ENCODE assay signal across 8 mouse cellular contexts in the genomic region with DNA sequence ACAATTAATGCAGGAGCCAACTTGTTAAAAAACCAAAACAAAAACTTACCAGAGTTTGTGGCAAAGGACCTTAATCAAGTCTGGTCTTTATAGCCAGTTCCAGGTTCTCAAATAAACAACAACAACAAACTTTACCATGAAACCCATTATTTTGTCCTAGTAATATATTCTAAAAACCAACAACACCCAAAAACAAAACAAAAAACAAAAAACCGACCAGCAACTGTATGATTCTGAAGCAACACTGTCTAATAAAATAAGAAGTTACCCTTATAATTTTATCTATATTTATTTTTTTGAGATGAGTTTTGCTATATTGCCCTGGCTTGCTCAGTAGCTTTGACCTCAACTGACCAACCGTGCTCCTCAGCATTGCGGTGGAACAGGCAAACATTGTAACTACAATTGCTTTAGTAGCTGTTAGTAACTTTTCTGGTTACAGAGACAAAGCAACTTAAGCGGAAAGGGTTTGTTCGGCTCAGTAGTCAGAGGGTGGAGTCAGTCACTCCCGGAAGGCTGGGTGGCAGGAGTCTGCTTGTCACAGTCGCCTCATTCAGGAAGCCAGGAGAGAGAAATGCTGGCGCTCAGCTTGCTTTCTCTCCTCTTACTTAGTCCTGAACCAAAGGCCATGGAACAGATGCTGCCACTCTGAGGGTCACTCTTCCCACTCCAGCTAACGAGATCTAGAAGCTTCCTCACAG. TPM values are rescaled to one million over a fixed set of nuclear protein-coding genes. Genes with fewer than 3 reads are reported as not detected.
DNase-seq lines count a peak whose midpoint lies in the region; ATAC-seq lines count a peak whose summit lies in the region.

No protein-coding gene starts in this region.

- DNase-seq in forebrain, embryonic 14.5 days (ENCODE audit: low spot score): peak; percentile 3
- DNase-seq in forebrain, embryonic 11.5 days (ENCODE audit: low spot score): no peak
- peak; percentile 60 for DNase-seq in c-Kit-positive CD71-positive TER-119-positive erythroid progenitor cells, embryonic 14.5 days (ENCODE audit: low spot score)
- peak; percentile 23 to 51 for DNase-seq in kidney, postnatal 4 days
- DNase-seq in retina, embryonic 14.5 days (ENCODE audit: low spot score): peak; percentile 21
- DNase-seq in urinary bladder, postnatal 25 days (ENCODE audit: low spot score): no peak
- DNase-seq in cerebellum, adult 8-10 months: no peak
- no peak for DNase-seq in urinary bladder, postnatal 4 days (ENCODE audit: low spot score in 2 of 2)

- ATAC-seq in forebrain, embryonic 14.5 days: no peak
- no peak for ATAC-seq in forebrain, embryonic 11.5 days (replicated peaks; ENCODE audit: low FRiP score)

- no peak overlapping the region for H3K4me2 ChIP-seq in forebrain, embryonic 14.5 days (ENCODE audit: low read length)
- H3K4me2 ChIP-seq in forebrain, embryonic 11.5 days (ENCODE audit: low read depth, low read length, severe bottlenecking): no peak overlapping the region

- H3K27me3 ChIP-seq in forebrain, embryonic 14.5 days (replicated peaks; ENCODE audit: control insufficient read depth, insufficient read depth, low read length): no peaks in the 10 kb centered on the region
- H3K27me3 ChIP-seq in forebrain, embryonic 11.5 days (ENCODE audit: control insufficient read depth, insufficient read depth, low read length): no peaks in the 10 kb centered on the region

- peaks cover 8% of the 10 kb centered on the region; the same call in 1 of the 2 replicates for H3K4me1 ChIP-seq in forebrain, embryonic 14.5 days (ENCODE audit: control insufficient read depth, insufficient read depth, low read length)
- H3K4me1 ChIP-seq in forebrain, embryonic 11.5 days (replicated peaks; ENCODE audit: control insufficient read depth, insufficient read depth, low read length): 0 out of 2 replicates have a peak, but pooled peaks cover 2% of the 10 kb centered on the region

- 44% methylated on average over 9 of the region's 9 CpGs for WGBS in forebrain, embryonic 14.5 days
- WGBS in forebrain, embryonic 11.5 days: 46% methylated on average over 9 of the region's 9 CpGs

- no peaks in the 10 kb centered on the region for H3K9me3 ChIP-seq in forebrain, embryonic 14.5 days (replicated peaks; ENCODE audit: control insufficient read depth, low read length)
- no peaks in the 10 kb centered on the region for H3K9me3 ChIP-seq in forebrain, embryonic 11.5 days (ENCODE audit: control insufficient read depth, low read length)

- H3K36me3 ChIP-seq in forebrain, embryonic 14.5 days (ENCODE audit: control insufficient read depth, insufficient read depth, low read length): no peaks in the 10 kb centered on the region
- H3K36me3 ChIP-seq in forebrain, embryonic 11.5 days (ENCODE audit: control insufficient read depth, insufficient read depth, low read length): no peaks in the 10 kb centered on the region

- no peak overlapping the region for H3K27ac ChIP-seq in forebrain, embryonic 14.5 days (ENCODE audit: low read depth, low read length)
- H3K27ac ChIP-seq in forebrain, embryonic 11.5 days (ENCODE audit: low read depth, low read length): no peak overlapping the region

- H3K9ac ChIP-seq in forebrain, embryonic 14.5 days (ENCODE audit: low read length): no peak overlapping the region
- no peak overlapping the region for H3K9ac ChIP-seq in forebrain, embryonic 11.5 days (ENCODE audit: low read length)

- no peak overlapping the region for H3K4me3 ChIP-seq in forebrain, embryonic 14.5 days (ENCODE audit: low read depth, low read length)
- H3K4me3 ChIP-seq in forebrain, embryonic 11.5 days (ENCODE audit: low read depth, low read length): no peak overlapping the region

RNA-seq across cellular contexts. Expression of gene Slc22a5, which starts 1.4 kb away (rescaled TPM):
- polyA plus RNA-seq in forebrain, embryonic 14.5 days (2014; fragmentation: Nextera tagmentation; extraction: Ambion mirVana): 11.1 TPM in 2 replicates
- 7.1 TPM in 2 replicates for polyA plus RNA-seq in forebrain, embryonic 11.5 days (2014; fragmentation: Nextera tagmentation; extraction: Ambion mirVana)

RNA-seq across cellular contexts. Expression of gene Gm12216, which starts 33.8 kb away (rescaled TPM):
- not detected in 2 replicates for polyA plus RNA-seq in forebrain, embryonic 14.5 days (2014; fragmentation: Nextera tagmentation; extraction: Ambion mirVana)
- polyA plus RNA-seq in forebrain, embryonic 11.5 days (2014; fragmentation: Nextera tagmentation; extraction: Ambion mirVana): not detected in 2 replicates

Comparison
In these comparisons a context has a peak if more than half of its experiments do, and no peak if none do; other contexts are left out.
1. DNase-seq: peak in forebrain, embryonic 14.5 days (single experiment), c-Kit-positive CD71-positive TER-119-positive erythroid progenitor cells, embryonic 14.5 days (single experiment), kidney, postnatal 4 days (2 of 2) and retina, embryonic 14.5 days (single experiment); none in forebrain, embryonic 11.5 days (single experiment), urinary bladder, postnatal 25 days (single experiment), cerebellum, adult 8-10 months (single experiment) and urinary bladder, postnatal 4 days (0 of 2).